Mouse (Mus musculus) heart, adult 9 months (tissue): ENCODE measurements around the gene Chl1.

Experiments used
- DNase-seq, 2 experiments: peaks; one replicate each; pipeline ENCODE4 v3.0.0; 2022; ENCODE audit warnings: low spot score in 2 of 2

The Chl1 gene

GRCm38 (mm10) chr6:103542576-103542975 is 32.2 kb downstream of the Chl1 start:
- DNase-seq = no peak

DNA sequence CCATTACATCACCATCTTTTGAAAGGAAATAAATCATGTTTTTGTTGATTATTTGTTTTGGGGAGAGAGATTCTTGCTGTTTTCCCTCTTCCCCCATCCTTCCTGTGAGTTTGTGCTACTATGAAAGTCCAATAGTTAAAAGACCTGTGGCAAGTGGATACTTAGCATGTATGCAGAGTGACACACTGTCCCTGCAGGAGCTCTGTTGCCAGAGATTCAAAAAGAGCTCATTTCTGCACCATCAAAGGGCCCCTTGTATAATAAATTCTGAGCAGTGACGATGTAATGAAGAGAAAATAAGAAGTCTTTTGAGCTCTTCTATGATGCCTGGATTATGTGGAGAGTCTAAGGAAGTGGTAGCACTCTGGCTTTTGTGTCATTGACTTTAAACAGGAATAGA is 33.4 kb downstream of the Chl1 start:
- DNase-seq = no peak

DNA sequence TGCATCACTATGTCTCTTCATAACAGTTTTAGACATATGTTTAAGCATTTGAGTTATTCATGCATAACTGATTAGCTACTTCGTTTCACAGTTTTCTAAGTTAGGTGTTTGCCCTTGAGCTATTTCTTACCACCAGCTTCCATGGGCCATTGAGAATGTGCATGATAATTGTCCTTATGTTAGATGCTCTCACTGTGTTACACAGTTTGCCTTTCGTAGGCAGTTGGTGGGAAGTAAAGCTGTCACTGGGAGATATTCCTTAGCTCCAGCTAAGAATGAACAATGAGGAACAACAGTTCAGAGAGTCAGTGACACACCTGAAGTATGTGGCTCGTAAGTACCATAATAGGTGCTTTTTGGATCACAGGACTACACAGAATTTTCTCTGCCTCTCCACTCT is 35.9 kb downstream of the Chl1 start:
- DNase-seq = no peak

- no peak for DNase-seq
Observed at GRCm38 (mm10) chr6:103549929-103550328, 39.5 kb downstream of the Chl1 start.

DNA sequence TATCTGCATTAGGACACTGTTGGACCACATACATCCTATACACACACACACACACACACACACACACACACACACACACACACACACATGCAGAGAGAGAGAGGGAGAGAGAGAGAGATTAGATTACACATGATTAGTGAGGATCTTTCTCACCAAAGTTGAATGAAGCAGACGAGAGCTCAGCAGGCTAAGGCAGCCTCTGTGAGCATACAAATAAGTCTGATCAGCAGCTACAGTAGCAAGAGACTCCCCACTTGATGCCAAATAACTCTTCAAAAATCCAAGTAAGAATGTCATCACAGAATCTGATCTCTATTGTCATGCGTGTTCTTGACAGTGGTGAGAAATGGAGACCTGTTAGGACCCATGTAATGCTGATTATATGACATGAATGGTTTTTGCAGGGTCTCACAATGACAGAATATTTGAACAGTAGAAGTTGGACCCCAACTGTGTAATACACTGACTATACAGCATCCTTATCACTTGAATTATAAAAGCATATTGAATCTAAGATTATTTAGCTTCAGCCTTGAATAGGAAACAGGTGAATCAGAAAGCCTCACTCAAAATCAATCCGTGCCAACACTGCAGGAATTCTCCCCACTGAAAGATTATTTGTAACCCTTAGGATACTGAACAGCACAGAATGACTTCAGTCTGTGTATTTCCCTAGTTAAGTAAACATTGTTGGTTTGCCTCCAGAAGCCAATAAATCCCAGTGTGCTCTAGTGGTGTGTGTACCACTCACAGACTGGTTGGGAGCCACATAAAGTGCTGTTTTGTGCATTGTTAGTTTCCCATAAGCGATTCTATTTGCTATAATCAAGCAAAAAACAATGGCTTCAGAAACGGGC is 47.9 kb downstream of the Chl1 start:
- no peak for DNase-seq

GRCm38 (mm10) chr6:103558894-103559225 is 48.5 kb downstream of the Chl1 start:
- DNase-seq = no peak

DNA sequence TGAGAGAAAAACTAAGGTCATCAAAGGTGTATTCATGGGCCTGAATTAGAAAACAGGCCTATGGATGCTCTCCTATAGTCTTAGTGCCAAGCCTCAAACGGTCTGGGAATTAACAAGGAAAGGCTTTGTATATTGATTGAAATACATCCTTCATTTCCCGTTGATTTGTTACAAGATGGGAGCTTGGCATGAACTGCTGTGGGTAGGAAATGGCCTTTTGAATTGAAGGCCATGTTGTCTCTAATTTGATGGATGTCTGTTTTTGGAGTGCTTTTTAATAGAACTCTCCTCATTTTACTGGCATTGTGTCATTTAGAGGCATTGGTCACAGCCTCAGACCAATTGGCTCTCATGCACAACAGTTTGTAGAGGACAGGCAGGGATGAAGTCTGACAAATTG is 49.0 kb downstream of the Chl1 start:
- no peak for DNase-seq

- DNase-seq = no peak
Observed at GRCm38 (mm10) chr6:103564811-103565210, 54.4 kb downstream of the Chl1 start.

- no peak for DNase-seq
Observed at GRCm38 (mm10) chr6:103567247-103567646, 56.9 kb downstream of the Chl1 start.

DNA sequence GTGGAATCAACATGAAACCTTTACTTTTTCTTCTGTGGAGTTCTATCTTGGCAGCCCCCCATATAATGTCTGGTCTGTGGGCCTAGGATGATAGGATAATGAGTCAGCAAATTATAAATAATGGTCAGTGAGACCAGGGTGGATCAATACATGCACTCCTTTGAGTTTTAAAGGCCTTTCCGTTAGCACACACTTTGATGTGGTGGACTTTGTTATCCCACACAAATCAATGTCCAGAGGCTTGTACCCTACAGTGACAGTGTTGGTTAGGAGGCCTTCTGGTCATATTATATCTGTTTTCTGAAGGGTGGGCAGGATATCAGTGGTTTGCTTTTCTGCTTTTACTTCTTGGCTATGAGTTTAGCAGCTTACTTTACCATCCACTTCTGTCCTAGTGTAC is 62.3 kb downstream of the Chl1 start:
- DNase-seq = no peak

- no peak for DNase-seq
Observed at GRCm38 (mm10) chr6:103584224-103584623, 73.8 kb downstream of the Chl1 start.

GRCm38 (mm10) chr6:103585667-103586066 is 75.3 kb downstream of the Chl1 start:
- no peak for DNase-seq

DNA sequence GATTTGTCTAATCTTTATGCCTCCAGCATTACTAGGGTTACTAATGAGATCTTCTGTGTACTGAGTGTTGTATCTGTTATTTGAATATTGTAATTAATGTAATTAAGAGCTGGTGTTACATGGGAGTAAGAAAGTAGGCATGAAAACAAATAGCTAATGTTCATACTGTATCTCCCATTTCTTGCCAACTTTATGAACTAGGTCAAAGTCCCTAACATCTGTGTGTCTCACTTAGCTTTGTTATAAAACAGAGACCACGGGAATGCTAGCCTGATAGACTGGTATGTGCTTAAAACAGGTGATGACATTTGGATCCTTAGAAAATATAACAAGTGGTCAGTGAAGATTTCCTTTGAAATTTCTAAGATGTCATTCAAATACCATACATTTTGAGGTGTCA is 75.7 kb downstream of the Chl1 start:
- DNase-seq = no peak

GRCm38 (mm10) chr6:103602070-103602469 is 91.7 kb downstream of the Chl1 start:
- no peak for DNase-seq

GRCm38 (mm10) chr6:103610656-103611055 is 100.3 kb downstream of the Chl1 start:
- DNase-seq = no peak

DNA sequence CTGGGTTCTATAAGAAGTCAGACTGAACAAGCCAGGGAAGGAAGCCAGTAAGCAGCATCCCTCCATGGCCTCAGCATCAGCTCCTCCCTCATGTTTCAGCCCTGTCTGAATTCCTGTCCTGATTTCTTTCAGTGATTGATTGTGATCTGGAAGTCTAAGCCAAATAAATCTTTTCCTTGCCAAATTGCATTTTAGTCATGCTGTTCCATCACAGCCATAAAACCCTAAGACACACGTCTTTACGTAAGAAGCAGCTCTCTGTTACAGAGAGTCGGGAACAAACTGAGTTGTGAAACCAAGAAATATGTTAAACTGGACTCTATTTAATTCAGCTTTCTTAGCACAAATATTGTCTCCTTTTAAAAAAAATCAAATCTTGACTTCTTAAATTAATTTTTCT is 102.2 kb downstream of the Chl1 start:
- DNase-seq = no peak

GRCm38 (mm10) chr6:103613714-103614113 is 103.3 kb downstream of the Chl1 start:
- no peak for DNase-seq

GRCm38 (mm10) chr6:103615924-103616602 is 105.7 kb downstream of the Chl1 start:
- DNase-seq = no peak

DNA sequence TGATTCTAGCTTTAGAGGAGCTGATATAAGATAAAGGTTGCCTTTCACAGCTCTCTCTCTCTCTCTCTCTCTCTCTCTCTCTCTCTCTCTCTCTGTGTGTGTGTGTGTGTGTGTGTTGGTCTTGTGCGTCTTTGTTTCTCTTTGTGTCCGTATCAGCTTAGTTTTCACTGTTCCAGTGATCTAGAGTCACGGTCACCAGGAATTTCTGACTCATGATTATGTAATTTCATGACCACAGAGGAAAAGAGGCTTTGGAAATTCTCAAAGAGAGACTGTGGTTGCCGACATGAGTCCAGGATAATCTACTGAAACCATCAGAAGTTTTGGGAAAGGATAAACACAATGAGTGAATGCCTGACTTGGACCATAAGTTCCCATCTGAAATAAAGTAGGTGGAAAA is 110.5 kb downstream of the Chl1 start:
- DNase-seq = no peak

DNA sequence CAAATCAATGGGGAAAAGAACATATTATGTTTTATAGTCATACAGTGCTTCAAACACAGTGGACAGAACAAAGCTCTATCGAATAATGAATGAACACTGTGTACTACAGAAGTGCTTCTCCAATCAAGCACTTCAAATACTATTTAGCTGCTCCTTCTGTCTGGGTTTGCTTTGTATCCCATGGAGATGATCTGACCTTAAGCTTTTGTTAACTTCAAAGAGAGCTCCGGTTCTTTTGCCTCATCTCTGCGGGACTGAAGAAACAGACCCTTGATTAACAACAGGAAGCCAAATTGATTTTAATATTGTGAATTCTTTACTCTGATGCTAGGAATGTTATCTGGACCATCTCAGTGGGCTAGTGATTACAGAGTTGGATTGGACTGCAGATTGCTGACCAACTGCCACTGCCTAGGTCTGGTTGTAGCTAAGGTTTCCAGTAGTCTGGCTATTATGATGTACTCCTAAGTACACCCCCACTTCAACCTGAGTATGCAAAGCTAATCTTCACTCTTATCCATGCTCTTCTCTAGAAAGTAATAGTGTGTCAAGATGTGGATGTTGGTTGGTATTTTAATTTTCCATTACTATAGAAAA is 111.8 kb downstream of the Chl1 start:
- DNase-seq = no peak

DNA sequence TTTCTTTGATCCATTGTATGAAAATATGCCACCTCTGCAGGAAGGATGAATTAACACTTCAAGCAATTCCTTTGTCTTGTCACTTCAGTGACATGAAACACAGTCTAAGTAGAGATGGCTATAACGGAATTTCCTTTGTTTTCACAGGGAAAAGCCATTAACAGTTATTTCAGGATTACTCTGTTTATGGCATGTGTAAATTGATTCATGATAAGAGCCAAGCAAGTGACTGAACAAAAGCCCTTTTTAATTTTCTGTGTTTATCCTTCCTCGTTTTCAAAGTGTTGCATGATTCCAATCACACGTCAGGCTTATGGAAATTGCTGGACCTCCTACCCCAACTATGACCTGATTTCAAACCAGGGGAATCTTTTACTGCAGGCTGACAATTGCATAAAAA is 122.5 kb downstream of the Chl1 start:
- DNase-seq = no peak

DNA sequence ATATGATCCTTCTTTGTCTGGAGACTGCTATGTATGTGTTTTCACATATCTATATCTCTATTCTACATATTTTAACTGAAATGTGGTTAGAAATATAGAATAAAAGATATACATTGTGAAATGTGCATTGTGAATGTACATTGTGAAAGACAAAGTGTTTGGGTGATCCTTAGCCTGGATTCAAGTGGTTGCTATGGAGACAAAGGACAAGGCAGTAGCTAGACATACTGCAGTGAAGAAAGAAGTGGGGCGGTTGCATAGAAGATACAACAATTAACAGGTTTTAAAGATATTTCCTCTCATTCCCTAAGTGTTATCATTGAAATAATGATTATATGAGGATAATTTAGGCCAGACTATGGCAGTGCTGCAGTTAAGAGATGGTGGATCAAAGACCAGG is 146.4 kb downstream of the Chl1 start:
- DNase-seq = no peak

- DNase-seq = no peak
Observed at GRCm38 (mm10) chr6:103659173-103659572, 148.8 kb downstream of the Chl1 start.
